Comparison of ENCODE assay signal across 8 mouse cellular contexts in genomic region chr14:74867076-74868042, GRCm38 (mm10).
DNase-seq lines count a peak whose midpoint lies in the region; ATAC-seq and TF ChIP-seq lines count a peak whose summit lies in the region.

No protein-coding gene starts in this region.

- H3K27me3 ChIP-seq in forebrain, embryonic 14.5 days (replicated peaks; ENCODE audit: control insufficient read depth, insufficient read depth, low read length) = no peaks in the 10 kb centered on the region
- H3K27me3 ChIP-seq in hindbrain, postnatal 0 days (ENCODE audit: insufficient read depth, low read length) = no peaks in the 10 kb centered on the region
- no peaks in the 10 kb centered on the region for H3K27me3 ChIP-seq in neural tube, embryonic 12.5 days (replicated peaks)

- peaks cover 2% of the 10 kb centered on the region; the same call in 1 of the 2 replicates for H3K4me1 ChIP-seq in forebrain, embryonic 14.5 days (ENCODE audit: control insufficient read depth, insufficient read depth, low read length)
- peaks cover 24% of the 10 kb centered on the region for H3K4me1 ChIP-seq in hindbrain, postnatal 0 days (ENCODE audit: insufficient read depth, low read length)
- H3K4me1 ChIP-seq in neural tube, embryonic 12.5 days = peaks cover 27% of the 10 kb centered on the region; the same call in 1 of the 2 replicates

- peak overlapping the region; percentile 8; the same call in 1 of the 2 replicates for H3K4me2 ChIP-seq in forebrain, embryonic 14.5 days (ENCODE audit: low read length)
- peak overlapping the region; percentile 52 for H3K4me2 ChIP-seq in hindbrain, postnatal 0 days (ENCODE audit: low read depth, low read length)
- peak overlapping the region; percentile 38 for H3K4me2 ChIP-seq in neural tube, embryonic 12.5 days (replicated peaks)

- H3K9me3 ChIP-seq in forebrain, embryonic 14.5 days (replicated peaks; ENCODE audit: control insufficient read depth, low read length) = no peaks in the 10 kb centered on the region
- no peaks in the 10 kb centered on the region for H3K9me3 ChIP-seq in hindbrain, postnatal 0 days (ENCODE audit: low read length)
- H3K9me3 ChIP-seq in neural tube, embryonic 12.5 days = no peaks in the 10 kb centered on the region

- peak overlapping the region; percentile 44 for H3K4me3 ChIP-seq in layer of hippocampus, adult 2 months
- H3K4me3 ChIP-seq in forebrain, embryonic 14.5 days (ENCODE audit: low read depth, low read length) = no peak overlapping the region
- H3K4me3 ChIP-seq in hindbrain, postnatal 0 days (ENCODE audit: low read length) = peak overlapping the region; percentile 0; the same call in 1 of the 2 replicates
- no peak overlapping the region for H3K4me3 ChIP-seq in neural tube, embryonic 12.5 days

- no peak for TF ChIP-seq CTCF in layer of hippocampus, adult 2 months (conservative IDR thresholded peaks at IDR 0.05)
- no peak for TF ChIP-seq CTCF in hindbrain, postnatal 0 days (IDR thresholded peaks at IDR 0.05; ENCODE audit: low read depth)

- H3K9ac ChIP-seq in forebrain, embryonic 14.5 days (ENCODE audit: low read length) = no peak overlapping the region
- H3K9ac ChIP-seq in hindbrain, postnatal 0 days (replicated peaks; ENCODE audit: low read length) = 0 out of 2 replicates have a peak overlapping the region, but pooled peaks have one; percentile 17
- 0 out of 2 replicates have a peak overlapping the region, but pooled peaks have one; percentile 18 for H3K9ac ChIP-seq in neural tube, embryonic 12.5 days

- no peak for DNase-seq in layer of hippocampus, adult 2 months (ENCODE audit: low spot score in 2 of 2)
- DNase-seq in layer of hippocampus, postnatal 25 days (ENCODE audit: extremely low spot score in 1 of 2, low spot score in 1 of 2) = no peak
- no peak for DNase-seq in forebrain, embryonic 14.5 days (ENCODE audit: low spot score)
- DNase-seq in hindbrain, postnatal 0 days (ENCODE audit: low spot score) = peak; percentile 13
- DNase-seq in natural killer cell, adult 2 months (ENCODE audit: low spot score in 2 of 2) = no peak
- no peak for DNase-seq in B cell, adult 2 months
- DNase-seq in spleen, postnatal 10 days (ENCODE audit: low spot score in 2 of 2) = no peak

- no peak for ATAC-seq in forebrain, embryonic 14.5 days
- ATAC-seq in hindbrain, postnatal 0 days = peak; percentile 20
- peak; percentile 59 for ATAC-seq in neural tube, embryonic 12.5 days (ENCODE audit: low FRiP score, low read depth)

- H3K27ac ChIP-seq in layer of hippocampus, adult 2 months = peak overlapping the region; percentile 71
- H3K27ac ChIP-seq in forebrain, embryonic 14.5 days (ENCODE audit: low read depth, low read length) = no peak overlapping the region
- H3K27ac ChIP-seq in hindbrain, postnatal 0 days = no peak overlapping the region
- no peak overlapping the region for H3K27ac ChIP-seq in neural tube, embryonic 12.5 days

- 33% methylated on average over 20 of the region's 20 CpGs for WGBS in forebrain, embryonic 14.5 days
- 16% methylated on average over 20 of the region's 20 CpGs for WGBS in hindbrain, postnatal 0 days
- WGBS in neural tube, embryonic 12.5 days = 31% methylated on average over 20 of the region's 20 CpGs

- no peaks in the 10 kb centered on the region for H3K36me3 ChIP-seq in forebrain, embryonic 14.5 days (ENCODE audit: control insufficient read depth, insufficient read depth, low read length)
- no peaks in the 10 kb centered on the region for H3K36me3 ChIP-seq in hindbrain, postnatal 0 days (ENCODE audit: insufficient read depth, low read length)
- no peaks in the 10 kb centered on the region for H3K36me3 ChIP-seq in neural tube, embryonic 12.5 days

Comparison
In these comparisons a context has a peak if more than half of its experiments do, and no peak if none do; other contexts are left out.
1. H3K4me3 ChIP-seq: peak in layer of hippocampus, adult 2 months (single experiment) and hindbrain, postnatal 0 days (single experiment); none in forebrain, embryonic 14.5 days (single experiment) and neural tube, embryonic 12.5 days (single experiment).
2. Peak in every context shown above with its lines, with median percentiles within 50 percentile points of each other: H3K4me2 ChIP-seq.